Mouse (Mus musculus) frontal cortex, postnatal 14 days (tissue): ENCODE measurements around the gene Olfr656.
A peak's percentile ranks its signal among the peaks of the same experiment; 100 is the strongest.

Experiments used
- DNase-seq, 2 experiments: peaks; one replicate each; pipeline ENCODE4 v3.0.0; 2022; ENCODE audit warnings: low spot score in 2 of 2

The Olfr656 gene

GRCm38 (mm10) chr7:104613655-104614054 is at the start of gene Olfr656:
TSS of gene Olfr656 (plus strand) at chr7:104613955.
- no peak for DNase-seq

- DNase-seq: no peak
Observed at GRCm38 (mm10) chr7:104577014-104577413, 36.7 kb upstream of the Olfr656 start, which contains the start of gene Olfr653. TSS of gene Olfr653 (plus strand) at chr7:104577314.

GRCm38 (mm10) chr7:104580846-104581245 is 32.9 kb upstream of the Olfr656 start:
- no peak for DNase-seq

- DNase-seq: no peak
Observed at GRCm38 (mm10) chr7:104581429-104581828, 32.3 kb upstream of the Olfr656 start.

- DNase-seq: no peak
Observed at GRCm38 (mm10) chr7:104586725-104587124, 27.0 kb upstream of the Olfr656 start, which contains the start of gene Olfr654. TSS of gene Olfr654 (plus strand) at chr7:104587025.

GRCm38 (mm10) chr7:104588274-104588673 is 25.5 kb upstream of the Olfr656 start:
- DNase-seq: no peak

- no peak for DNase-seq
Observed at GRCm38 (mm10) chr7:104601679-104602078, 12.1 kb upstream of the Olfr656 start, which contains the start of gene Olfr655. TSS of gene Olfr655 (minus strand) at chr7:104601779.

- no peak for DNase-seq
Observed at GRCm38 (mm10) chr7:104603173-104603572, 10.6 kb upstream of the Olfr656 start.

GRCm38 (mm10) chr7:104604727-104605126 is 9.0 kb upstream of the Olfr656 start:
- no peak for DNase-seq

- no peak for DNase-seq
Observed at GRCm38 (mm10) chr7:104624494-104624893, 10.7 kb downstream of the Olfr656 start, which contains the start of gene Olfr657. TSS of gene Olfr657 (plus strand) at chr7:104624794.

- DNase-seq: peak; percentile 5 to 6
Observed at GRCm38 (mm10) chr7:104646841-104647482, 33.2 kb downstream of the Olfr656 start, which contains the start of gene Olfr658. TSS of gene Olfr658 (minus strand) at chr7:104647305.

GRCm38 (mm10) chr7:104666453-104666852 is 52.7 kb downstream of the Olfr656 start, which contains the start of gene Olfr659:
TSS of gene Olfr659 (plus strand) at chr7:104666753.
- no peak for DNase-seq
